Mouse (Mus musculus): Measurements from ENCODE around the gene Ryr1. TPM values are rescaled to one million over a fixed set of nuclear protein-coding genes. Genes with fewer than 3 reads are reported as not detected.

Ryr1 gene
- polyA plus RNA-seq, 1 experiment from 2014 or later, result 0.22 TPM

DNA sequence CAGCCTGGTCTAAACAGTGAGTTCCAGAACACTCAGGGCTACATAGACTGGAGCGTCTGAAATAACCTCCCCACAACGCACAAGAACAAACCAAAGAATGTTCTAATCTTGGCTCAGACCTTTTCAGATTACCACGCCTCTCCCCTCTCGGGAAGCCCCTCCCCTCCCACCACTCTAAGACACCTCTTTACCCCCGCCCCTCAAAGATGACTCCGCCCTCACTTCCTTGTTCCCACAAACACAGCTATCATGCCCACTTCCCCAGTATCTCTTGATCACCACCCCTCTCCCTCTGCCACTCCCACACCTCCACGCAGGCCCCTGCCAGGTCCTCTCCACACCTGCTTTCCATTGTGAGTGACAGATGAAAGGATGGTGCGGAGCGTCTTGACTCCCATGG, 116.3 kb downstream of the Ryr1 start:
- no peak overlapping the region for H3K9ac ChIP-seq
- peak; percentile 23; the same call in 1 of the 2 replicates for ATAC-seq (ENCODE audit: low read depth)
- peaks cover 7% of the 10 kb centered on the region; the same call in 1 of the 2 replicates for H3K27me3 ChIP-seq
- DNase-seq, result no peak
- no peaks in the 10 kb centered on the region for H3K36me3 ChIP-seq
- H3K4me3 ChIP-seq (replicated peaks), result no peak overlapping the region
- H3K9me3 ChIP-seq (replicated peaks), result no peaks in the 10 kb centered on the region
- peaks cover 20% of the 10 kb centered on the region for H3K4me1 ChIP-seq (replicated peaks)
- no peak overlapping the region for H3K4me2 ChIP-seq
- 41% methylated on average over 9 of the region's 9 CpGs for WGBS (ENCODE audit: insufficient replicate concordance)
- no peak overlapping the region for H3K27ac ChIP-seq

DNA sequence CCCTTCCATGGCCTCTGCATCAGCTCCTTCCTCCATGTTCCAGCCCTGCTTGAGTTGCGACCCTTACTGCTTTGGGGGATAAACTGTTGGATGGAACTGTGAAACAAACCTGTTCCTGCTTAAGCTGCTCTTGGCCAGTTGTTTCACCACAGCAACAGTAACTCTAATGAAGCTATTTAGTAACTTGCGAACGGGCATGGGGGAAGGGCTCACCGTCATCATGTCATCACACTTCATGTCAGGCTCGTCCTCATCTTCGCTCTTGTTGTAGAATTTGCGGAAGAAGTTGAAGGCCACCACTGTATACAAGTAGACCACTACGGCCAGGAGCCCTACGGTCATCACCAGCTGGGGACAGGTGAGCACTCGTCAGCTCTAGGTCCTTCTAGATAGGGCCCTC, 116.8 kb downstream of the Ryr1 start:
- H3K4me2 ChIP-seq, result no peak overlapping the region
- no peak overlapping the region for H3K27ac ChIP-seq
- peak; percentile 10; the same call in 1 of the 2 replicates for ATAC-seq (ENCODE audit: low read depth)
- H3K4me3 ChIP-seq (replicated peaks), result no peak overlapping the region
- H3K4me1 ChIP-seq (replicated peaks), result peaks cover 25% of the 10 kb centered on the region
- no peaks in the 10 kb centered on the region for H3K36me3 ChIP-seq
- H3K27me3 ChIP-seq, result peaks cover 7% of the 10 kb centered on the region; the same call in 1 of the 2 replicates
- H3K9me3 ChIP-seq (replicated peaks), result no peaks in the 10 kb centered on the region
- DNase-seq, result no peak
- WGBS (ENCODE audit: insufficient replicate concordance), result 78% methylated on average over 10 of the region's 10 CpGs
- no peak overlapping the region for H3K9ac ChIP-seq

DNA sequence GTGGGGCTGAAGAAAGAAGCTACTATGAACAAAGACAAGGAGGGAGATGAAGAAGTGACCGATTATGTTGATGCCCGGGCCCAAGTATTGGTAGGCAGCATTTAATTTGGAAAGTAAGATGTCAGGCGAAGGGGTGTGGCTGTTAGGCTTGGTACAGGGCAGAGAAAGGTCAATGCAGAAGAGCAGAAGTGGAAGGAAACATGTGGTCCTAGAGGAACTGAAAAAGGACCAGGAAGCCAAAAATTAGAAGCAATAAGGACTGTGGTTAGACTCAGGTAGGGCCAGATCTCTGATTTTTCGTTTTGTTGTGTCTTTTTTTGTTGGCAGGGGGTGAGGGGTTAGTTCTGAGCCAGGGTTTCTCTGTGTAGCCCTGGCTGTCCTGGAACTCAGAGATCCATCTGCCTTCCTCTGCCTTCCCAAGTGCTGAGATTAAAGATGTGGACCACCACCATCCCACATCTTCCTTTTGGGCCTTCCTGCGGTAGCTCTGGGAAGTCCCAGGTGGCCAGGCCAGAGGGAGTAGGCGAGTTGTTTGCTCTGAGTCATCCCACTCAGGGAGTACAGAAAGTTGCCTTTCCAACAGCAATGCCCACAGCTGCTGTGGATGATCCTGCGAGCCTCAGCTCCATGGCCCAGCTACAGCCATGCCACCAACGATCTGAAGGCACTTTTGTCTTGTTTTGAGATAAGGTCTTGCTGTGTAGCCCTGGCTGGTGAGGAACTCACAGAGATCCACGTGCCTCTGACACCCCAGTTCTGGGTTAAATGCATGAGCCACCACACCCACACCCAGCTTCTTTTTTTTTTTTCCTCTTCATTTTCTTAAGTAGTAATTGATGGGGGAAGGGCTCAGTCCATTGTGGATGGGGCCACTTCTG, 117.5 kb downstream of the Ryr1 start:
- Histone ChIP-seq H3K4me3 (replicated peaks) (no peak overlapping the region), H3K9ac (no peak overlapping the region), H3K4me1 (replicated peaks) (peaks cover 30% of the 10 kb centered on the region), H3K27me3 (peaks cover 7% of the 10 kb centered on the region; the same call in 1 of the 2 replicates), H3K36me3 (no peaks in the 10 kb centered on the region), H3K4me2 (no peak overlapping the region), H3K27ac (no peak overlapping the region), H3K9me3 (replicated peaks) (no peaks in the 10 kb centered on the region)
- 52% methylated on average over 9 of the region's 9 CpGs for WGBS (ENCODE audit: insufficient replicate concordance)
- DNase-seq (no peak), ATAC-seq (ENCODE audit: low read depth) (no peak)

- DNase-seq, result peak; percentile 70
- Histone ChIP-seq H3K9me3 (replicated peaks) (no peaks in the 10 kb centered on the region), H3K9ac (peak overlapping the region; percentile 69), H3K36me3 (peaks cover 3% of the 10 kb centered on the region; the same call in 1 of the 2 replicates), H3K27ac (peak overlapping the region; percentile 71), H3K4me2 (peak overlapping the region; percentile 87), H3K4me3 (replicated peaks) (peak overlapping the region; percentile 57), H3K4me1 (replicated peaks) (peaks cover 36% of the 10 kb centered on the region), H3K27me3 (no peaks in the 10 kb centered on the region)
- WGBS (ENCODE audit: insufficient replicate concordance), result 5% methylated on average over 43 of the region's 43 CpGs
- peak; percentile 95 for ATAC-seq (ENCODE audit: low read depth)
Measured at GRCm38 (mm10) chr7:29000651-29001605, 124.1 kb downstream of the Ryr1 start.

GRCm38 (mm10) chr7:28993402-28993801, 131.6 kb downstream of the Ryr1 start:
- Histone ChIP-seq H3K4me2 (no peak overlapping the region), H3K9ac (no peak overlapping the region), H3K4me3 (replicated peaks) (no peak overlapping the region), H3K9me3 (replicated peaks) (no peaks in the 10 kb centered on the region), H3K36me3 (peaks cover 4% of the 10 kb centered on the region; the same call in 1 of the 2 replicates), H3K4me1 (replicated peaks) (peaks cover 9% of the 10 kb centered on the region; the same call in 1 of the 2 replicates), H3K27ac (no peak overlapping the region), H3K27me3 (no peaks in the 10 kb centered on the region)
- ATAC-seq (ENCODE audit: low read depth), result no peak
- no peak for DNase-seq
- WGBS (ENCODE audit: insufficient replicate concordance), result 70% methylated on average over 3 of the region's 3 CpGs

GRCm38 (mm10) chr7:28992997-28993396, 132.0 kb downstream of the Ryr1 start:
- ATAC-seq (ENCODE audit: low read depth) (no peak), DNase-seq (no peak)
- Histone ChIP-seq H3K4me1 (replicated peaks) (peaks cover 9% of the 10 kb centered on the region; the same call in 1 of the 2 replicates), H3K9me3 (replicated peaks) (no peaks in the 10 kb centered on the region), H3K36me3 (peaks cover 4% of the 10 kb centered on the region), H3K9ac (no peak overlapping the region), H3K4me3 (replicated peaks) (no peak overlapping the region), H3K4me2 (no peak overlapping the region), H3K27ac (no peak overlapping the region), H3K27me3 (no peaks in the 10 kb centered on the region)
- 77% methylated on average over 3 of the region's 3 CpGs for WGBS (ENCODE audit: insufficient replicate concordance)

DNA sequence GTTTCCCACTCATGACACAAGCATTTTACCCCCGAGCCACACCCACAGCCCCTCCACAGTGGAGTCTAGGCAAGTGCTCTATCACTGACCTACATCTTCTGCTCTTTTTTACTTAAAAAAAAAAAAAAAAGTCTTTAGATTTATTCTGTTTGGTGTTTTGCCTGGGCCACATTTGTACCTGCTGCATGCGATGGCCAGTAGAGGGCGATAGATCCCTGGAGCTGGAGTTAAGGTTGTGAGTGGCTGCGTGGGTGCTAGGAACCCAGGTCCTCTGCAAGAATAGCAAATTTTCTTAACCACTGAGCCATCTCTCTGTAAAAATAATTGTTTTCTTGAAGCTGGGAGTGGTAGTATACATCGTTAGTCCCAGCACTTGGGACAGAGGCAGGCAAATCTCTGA, 133.4 kb downstream of the Ryr1 start:
- ATAC-seq (ENCODE audit: low read depth), result no peak
- H3K27ac ChIP-seq, result no peak overlapping the region
- 78% methylated on average over 5 of the region's 5 CpGs for WGBS (ENCODE audit: insufficient replicate concordance)

DNA sequence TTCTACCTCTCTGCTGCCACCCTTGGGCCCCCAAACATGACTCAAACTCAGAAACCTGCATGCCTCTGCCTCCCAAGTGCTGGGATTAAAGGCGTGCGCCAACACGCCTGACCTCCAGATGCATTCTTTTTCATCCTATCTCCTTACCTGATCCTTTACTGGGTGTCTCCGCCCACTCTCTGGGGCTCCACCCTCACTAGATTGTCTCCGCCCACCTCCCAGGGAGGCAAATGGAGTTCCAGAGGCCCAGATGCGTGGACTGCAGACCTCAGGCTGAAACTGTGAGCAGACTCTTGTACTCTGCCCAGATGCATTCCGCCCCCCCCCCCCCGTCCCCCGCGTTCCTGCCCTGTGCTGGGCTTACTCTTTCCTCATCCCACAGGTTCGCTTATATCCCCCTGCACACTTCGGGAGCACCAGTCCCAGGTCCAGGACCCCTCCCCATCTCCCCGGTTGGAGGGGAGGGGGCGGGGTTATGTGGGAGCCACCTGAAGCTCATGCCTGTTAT, 134.2 kb downstream of the Ryr1 start:
- no peak overlapping the region for H3K9ac ChIP-seq
- peaks cover 9% of the 10 kb centered on the region; the same call in 1 of the 2 replicates for H3K4me1 ChIP-seq (replicated peaks)
- H3K4me2 ChIP-seq, result no peak overlapping the region
- no peak overlapping the region for H3K4me3 ChIP-seq (replicated peaks)
- H3K9me3 ChIP-seq (replicated peaks), result no peaks in the 10 kb centered on the region
- DNase-seq (no peak), ATAC-seq (ENCODE audit: low read depth) (0 out of 2 replicates have a peak, but pooled peaks have one; percentile 32)
- H3K27ac ChIP-seq, result no peak overlapping the region
- H3K36me3 ChIP-seq, result no peaks in the 10 kb centered on the region; the same call in none of the 2 replicates
- WGBS (ENCODE audit: insufficient replicate concordance), result 67% methylated on average over 14 of the region's 14 CpGs
- H3K27me3 ChIP-seq, result no peaks in the 10 kb centered on the region

More for the DNA sequence above, 133.4 kb downstream of the Ryr1 start:
- Histone ChIP-seq H3K4me1 (replicated peaks) (peaks cover 9% of the 10 kb centered on the region; the same call in 1 of the 2 replicates), H3K27me3 (no peaks in the 10 kb centered on the region), H3K36me3 (peaks cover 4% of the 10 kb centered on the region), H3K4me3 (replicated peaks) (no peak overlapping the region), H3K4me2 (no peak overlapping the region), H3K9me3 (replicated peaks) (no peaks in the 10 kb centered on the region), H3K9ac (no peak overlapping the region)
- DNase-seq, result no peak

DNA sequence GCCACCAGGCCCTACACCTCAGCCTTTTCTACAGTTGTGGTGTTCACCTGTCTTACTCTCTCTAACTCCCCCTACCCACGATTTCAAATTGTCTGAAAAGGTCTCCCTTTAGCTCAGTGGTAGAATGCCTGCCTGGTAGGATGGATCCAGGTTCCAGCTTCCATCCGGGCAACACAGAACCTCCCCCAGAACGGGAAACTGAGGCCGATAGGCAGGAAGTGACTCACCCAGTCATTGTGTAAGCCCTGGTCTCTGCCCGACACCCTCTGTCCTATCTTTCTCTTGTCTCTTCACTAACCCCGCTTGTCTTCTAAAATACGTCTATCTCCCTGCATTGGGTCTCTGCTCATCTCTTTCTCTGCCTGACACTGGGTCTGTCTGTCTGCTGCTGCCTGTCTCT, 139.8 kb downstream of the Ryr1 start:
- H3K36me3 ChIP-seq, result no peaks in the 10 kb centered on the region; the same call in 1 of the 2 replicates
- peaks cover 39% of the 10 kb centered on the region for H3K4me1 ChIP-seq (replicated peaks)
- no peak overlapping the region for H3K4me3 ChIP-seq (replicated peaks)
- DNase-seq, result no peak
- no peak overlapping the region for H3K9ac ChIP-seq
- ATAC-seq (ENCODE audit: low read depth), result no peak
- H3K4me2 ChIP-seq, result no peak overlapping the region
- no peaks in the 10 kb centered on the region for H3K9me3 ChIP-seq (replicated peaks)
- 55% methylated on average over 7 of the region's 7 CpGs for WGBS (ENCODE audit: insufficient replicate concordance)
- H3K27me3 ChIP-seq, result no peaks in the 10 kb centered on the region
- H3K27ac ChIP-seq, result no peak overlapping the region

DNA sequence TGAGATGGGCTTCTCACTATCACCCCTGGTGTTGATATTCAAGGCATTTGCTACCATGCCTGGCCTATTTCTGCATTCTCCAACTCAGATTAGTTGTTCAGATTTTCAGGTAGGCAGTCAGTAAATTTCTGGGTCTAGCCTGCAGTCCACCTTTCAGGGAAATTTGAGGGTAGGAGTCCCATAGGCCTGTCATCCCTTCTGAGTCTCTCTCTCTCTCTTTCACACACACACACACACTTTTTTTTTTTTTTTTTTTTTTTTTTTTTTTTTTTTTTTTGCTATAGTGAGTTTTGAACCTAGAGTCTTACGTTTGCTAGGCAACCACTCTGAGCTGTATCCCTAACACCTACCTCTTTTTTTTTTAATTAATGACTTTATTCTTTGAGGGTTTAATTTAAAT, 140.5 kb downstream of the Ryr1 start:
- no peak overlapping the region for H3K27ac ChIP-seq
- no peaks in the 10 kb centered on the region for H3K9me3 ChIP-seq (replicated peaks)
- ATAC-seq (ENCODE audit: low read depth) (no peak), DNase-seq (no peak)
- H3K4me2 ChIP-seq, result no peak overlapping the region
- peaks cover 40% of the 10 kb centered on the region for H3K4me1 ChIP-seq (replicated peaks)
- WGBS (ENCODE audit: insufficient replicate concordance), result 83% methylated on average over 1 of the region's 1 CpGs
- no peak overlapping the region for H3K9ac ChIP-seq
- H3K27me3 ChIP-seq, result no peaks in the 10 kb centered on the region
- peaks cover 5% of the 10 kb centered on the region for H3K36me3 ChIP-seq
- no peak overlapping the region for H3K4me3 ChIP-seq (replicated peaks)

DNA sequence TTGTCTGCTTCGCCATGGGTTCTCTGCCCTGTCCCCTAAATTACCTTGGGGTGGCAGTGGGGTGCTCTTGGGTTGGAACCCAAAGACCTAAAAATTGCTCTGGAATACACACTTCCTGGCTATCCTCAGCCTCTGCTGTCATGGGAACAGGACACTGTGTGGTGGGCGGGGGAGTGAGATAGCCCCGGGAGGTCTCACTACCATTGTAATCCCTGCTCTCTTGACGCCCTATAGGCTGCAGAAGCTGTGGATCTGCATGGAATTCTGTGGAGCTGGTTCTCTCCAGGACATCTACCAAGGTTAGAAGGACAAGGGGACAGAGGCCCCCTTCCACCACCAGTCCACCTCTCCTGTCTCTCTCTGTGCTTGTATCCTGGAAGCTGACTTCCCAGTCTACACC, 141.1 kb downstream of the Ryr1 start:
- Histone ChIP-seq H3K4me1 (replicated peaks) (peaks cover 40% of the 10 kb centered on the region), H3K9me3 (replicated peaks) (no peaks in the 10 kb centered on the region), H3K4me2 (peak overlapping the region; percentile 89), H3K27ac (peak overlapping the region; percentile 94; the same call in 1 of the 2 replicates), H3K27me3 (no peaks in the 10 kb centered on the region), H3K9ac (peak overlapping the region; percentile 86), H3K36me3 (peaks cover 11% of the 10 kb centered on the region), H3K4me3 (replicated peaks) (peak overlapping the region; percentile 80)
- ATAC-seq (ENCODE audit: low read depth) (no peak), DNase-seq (no peak)
- WGBS (ENCODE audit: insufficient replicate concordance), result 67% methylated on average over 4 of the region's 4 CpGs

All from liver, embryonic 13.5 days (tissue).